Mouse (Mus musculus) telencephalon, adult 2 months (tissue): Measurements from ENCODE around the gene Ypel2.

ENCODE experiments used
- DNase-seq: peaks from one replicate; pipeline ENCODE4 v3.0.0-alpha.2; 2011; ENCODE audit warnings: low read depth, low spot score

Ypel2 gene

DNA sequence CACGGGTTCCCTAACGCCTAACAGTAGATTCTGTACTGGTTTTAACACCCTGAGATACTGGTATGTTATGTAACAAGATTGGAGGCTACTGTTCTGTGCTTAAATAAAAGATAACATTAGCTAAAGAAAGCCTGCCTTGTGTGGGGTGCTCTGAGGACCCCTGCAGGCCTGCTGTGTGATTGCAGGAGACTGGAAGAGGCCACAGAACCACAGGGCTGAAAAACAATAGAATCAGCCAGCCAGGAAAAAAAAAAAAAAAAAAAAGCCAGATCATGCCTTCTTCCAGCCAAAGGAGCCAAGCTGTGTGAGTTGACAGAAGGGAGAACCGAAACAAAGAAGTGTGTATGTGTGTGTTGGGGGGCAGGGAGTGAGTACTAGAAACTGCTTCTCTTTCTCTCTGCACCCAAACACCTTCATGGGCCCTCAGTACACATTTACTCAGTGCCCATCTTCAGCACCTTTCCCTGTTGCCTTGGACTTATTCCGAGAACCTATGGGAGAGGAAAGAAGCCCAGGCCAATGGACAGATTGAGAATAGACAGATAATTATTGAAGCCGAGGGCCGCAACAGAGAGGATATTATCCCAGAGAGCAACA, 2.2 kb upstream of the Ypel2 start:
- peak; percentile 89 for DNase-seq

DNA sequence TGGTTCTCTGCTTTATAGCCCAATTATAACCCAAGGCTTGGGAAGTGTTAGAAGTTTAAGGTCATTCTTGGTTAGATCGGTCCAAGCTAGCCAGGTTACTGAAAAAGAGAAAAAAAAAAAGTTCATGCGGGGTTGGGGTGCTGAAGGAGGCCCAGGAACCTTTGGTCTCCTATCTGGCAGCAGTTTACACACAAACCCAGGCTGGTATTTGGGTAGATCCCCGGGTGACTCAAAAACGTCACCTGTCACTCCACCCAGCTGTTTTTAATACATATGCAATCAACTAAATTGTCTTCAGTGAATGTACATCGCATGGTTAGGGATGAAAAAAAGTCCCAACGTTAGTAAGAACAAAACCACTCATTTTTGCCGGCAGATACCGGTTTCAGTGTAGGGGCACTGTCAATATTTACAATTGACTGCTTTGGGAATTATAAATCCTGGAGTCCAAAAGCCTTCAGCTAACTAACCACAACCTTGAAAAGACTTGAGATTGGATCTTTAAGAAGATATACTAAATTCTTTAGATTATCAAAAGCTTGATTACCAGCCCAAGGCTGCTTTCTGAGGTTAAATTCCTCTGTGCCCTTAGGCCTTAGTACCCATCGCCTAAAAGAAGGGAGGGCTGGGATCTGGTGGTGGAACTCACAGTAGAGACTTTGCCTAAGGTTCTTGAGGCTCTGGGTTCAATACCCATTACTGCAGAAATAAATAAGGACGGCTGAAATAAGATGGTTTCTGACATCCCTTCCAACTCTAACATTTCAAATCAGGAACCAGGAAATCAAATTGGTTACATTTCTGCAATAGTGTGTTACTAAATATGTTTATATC, 1.5 kb upstream of the Ypel2 start:
- no peak for DNase-seq

DNA sequence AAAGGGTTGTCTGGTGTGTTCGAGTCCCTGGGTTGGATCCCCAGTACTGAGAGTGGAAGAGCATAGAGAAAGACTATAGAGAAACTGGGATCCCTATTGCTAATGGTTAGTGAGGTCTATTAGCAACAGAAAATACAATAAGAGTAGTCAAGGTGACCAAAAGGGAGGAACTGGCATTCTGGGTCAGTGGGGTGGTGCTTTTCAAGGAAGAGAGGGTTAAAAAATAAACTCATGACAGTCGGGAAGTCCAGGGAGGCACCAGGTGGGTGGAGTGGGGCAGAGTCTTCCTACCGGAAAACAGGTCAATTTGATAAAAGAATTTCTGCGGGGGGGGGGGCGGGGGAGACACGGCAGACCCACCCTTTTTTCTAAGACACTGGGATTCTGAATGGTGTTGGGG, 823 bp upstream of the Ypel2 start:
- DNase-seq, result no peak

DNA sequence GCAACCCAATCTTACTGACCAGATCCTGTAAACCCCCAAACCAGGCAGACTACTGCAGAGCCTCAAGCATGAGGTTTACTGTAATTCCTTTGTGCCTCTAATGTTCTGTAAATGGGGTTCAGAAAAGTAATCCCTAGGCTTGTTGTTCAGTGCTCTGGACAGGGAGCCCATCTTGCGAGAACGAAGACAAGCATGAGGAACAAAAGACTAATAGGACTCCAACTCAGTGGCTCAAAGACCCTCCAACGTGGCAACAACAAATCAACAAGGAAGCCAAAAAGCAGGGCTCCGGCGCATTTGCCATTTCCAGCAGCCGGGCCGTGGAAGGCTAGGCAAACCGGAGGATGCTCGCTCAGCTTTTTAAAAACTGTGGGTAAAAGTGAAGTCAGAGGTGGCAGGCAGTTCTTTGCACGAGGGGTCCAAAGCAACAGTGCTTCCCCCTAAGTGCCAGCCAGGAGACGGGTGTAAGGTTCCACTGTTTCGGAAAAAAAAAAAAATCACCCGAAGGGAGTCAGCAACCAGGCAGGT, 982 bp downstream of the Ypel2 start:
- DNase-seq, result no peak

DNA sequence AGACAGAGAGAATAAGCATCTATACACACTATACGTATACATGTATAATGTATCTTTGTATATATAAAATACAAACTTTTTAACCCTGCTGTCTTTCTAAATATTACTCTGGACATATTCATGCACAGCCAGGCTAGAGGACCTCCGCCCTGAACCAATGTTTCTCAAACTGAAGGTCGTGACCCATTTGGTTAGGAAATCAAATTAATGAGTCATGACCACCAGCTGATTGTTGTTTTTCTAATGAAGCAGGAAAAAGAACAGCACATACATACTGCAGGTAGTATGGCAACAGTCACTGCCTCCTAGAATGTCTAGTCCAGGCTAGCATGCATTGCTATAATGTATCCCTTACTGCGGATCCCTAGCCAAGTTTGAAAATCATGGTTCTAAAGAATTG, 2.3 kb downstream of the Ypel2 start:
- DNase-seq, result no peak

DNA sequence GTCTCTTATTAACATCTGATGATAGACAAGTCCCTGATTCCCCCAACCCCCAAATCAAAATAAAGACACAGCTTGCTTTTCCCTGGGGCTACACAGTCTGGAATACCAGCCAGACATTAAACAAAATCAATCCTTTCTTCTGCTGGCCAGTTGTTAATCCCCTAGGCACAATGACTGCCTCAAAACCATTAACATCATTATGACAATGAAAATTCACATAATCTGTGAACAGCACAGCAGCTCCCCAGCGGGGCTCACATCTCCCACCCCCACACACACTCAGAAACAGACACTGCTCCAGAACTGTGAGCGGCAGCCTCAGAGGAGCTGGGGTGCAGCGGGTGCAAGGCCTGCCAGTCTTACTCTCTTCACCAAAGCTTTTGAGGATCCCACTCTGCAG, 3.2 kb downstream of the Ypel2 start:
- no peak for DNase-seq

DNA sequence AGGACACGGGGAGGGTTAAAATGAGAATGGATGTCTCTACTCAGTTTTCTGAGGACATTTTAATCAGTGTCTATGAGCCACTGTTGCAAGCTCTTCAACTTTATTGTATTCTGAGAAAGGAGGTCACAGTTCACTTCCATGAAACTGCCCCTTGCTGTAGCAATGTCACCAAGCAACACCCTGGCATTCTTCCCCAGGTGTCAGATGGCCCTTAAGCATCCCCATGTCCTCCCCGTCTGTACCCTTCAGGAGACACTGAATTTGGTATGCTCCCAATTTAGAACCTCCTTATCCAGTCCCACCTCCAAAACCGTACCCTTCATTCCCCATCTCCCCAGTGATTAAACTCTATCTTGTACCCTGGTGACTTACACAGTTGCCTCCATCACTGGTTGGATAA, 8.5 kb downstream of the Ypel2 start:
- DNase-seq, result no peak

DNA sequence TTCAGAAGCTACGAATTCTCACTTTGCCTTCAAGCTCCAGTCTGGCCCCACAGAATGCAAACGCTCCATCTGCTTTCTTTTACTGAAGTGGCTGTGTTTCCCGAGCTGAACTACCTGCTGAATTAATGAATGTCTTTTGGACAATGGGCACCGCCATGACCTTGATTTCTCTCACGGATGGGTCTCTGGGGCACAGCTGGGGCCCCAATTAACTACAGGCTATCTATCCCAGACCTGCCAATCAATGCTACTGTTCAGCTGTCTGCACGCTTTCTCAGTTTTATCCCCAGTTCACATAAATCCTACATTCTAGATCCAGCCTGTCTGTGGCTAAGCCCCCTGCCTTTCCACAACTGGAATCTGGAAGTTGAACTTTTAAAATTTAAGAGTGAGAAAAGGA, 10.5 kb downstream of the Ypel2 start:
- no peak for DNase-seq

DNA sequence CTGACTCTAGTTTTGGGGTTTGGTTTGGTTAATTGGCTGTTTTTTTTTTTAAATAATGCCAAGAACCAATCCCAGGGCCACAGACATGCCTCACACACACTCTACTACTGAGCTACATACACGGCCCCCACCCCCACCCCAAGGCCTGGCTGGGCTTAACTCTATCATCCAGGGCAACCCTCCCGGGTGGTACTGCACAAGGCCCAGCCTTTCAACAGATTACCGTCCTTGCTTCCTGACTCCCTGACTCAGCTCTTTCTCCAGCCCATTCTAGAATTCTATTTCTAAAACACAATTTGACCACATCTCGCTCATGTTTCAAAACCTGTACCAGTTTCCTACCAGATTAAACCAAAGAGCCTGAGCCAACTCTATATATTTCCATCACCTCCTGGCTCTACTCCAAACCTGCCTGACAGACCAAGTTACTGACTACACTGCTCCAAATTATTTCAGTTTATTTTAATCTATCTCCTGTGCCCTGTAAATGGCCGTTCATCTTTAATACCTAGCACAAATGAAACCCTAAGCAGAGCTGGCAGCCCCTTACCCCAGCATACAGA, 12.2 kb downstream of the Ypel2 start:
- DNase-seq, result no peak

DNA sequence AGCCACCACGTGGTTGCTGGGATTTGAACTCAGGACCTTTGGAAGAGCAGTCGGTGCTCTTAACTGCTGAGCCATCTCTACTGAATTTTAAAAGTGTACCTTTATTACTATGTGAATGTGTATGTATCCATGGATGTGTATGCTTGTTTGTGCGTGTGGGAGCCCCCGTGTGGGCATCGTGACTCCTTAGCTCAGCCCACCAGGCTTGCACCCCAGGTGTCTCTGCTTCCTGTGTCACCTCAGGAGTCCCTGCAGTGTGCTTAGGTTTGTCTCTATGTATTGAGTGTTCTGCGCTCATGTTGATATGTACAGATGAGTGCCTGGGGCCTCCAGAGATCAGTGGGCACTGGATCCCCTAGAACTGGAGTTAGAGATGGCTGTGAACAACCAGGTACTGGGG, 13.0 kb downstream of the Ypel2 start:
- no peak for DNase-seq

DNA sequence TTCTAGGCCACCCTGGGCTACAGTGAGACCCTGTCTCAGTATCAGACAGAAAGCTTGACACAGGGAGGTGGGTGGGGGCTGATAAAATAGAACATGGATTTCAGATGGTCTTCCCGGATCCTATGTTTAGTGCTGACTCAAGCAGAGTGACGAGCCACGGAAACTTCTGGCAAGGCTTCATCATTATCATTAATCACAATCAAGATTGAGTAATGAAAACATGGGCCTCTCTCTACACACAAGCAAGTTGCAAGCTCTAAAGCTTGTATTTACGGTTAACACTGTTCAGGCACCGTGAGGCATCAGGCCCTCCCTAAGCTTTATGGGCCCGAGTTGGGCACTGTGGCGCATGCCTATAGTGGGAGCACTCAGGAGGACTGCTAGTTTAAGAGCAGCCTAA, 13.7 kb downstream of the Ypel2 start:
- DNase-seq, result no peak

DNA sequence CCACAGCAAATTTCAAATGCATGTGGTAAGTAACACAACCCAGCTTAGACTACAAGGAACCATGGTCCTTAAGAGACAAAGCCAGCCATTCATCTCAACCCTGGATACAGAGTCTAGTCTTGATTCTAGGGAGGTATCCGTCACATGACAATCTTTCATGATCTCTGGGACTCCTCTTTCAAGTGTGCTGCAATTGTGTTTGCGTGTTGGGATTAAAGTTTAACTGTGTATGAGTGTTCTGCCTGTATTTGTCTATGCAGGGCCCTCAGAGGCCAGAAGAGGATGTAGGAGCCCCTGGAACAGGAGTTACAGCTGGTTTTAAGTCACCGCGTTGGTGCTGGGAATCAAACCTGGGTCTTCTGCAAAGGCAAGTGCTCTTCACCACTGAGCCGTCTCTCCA, 16.3 kb downstream of the Ypel2 start:
- no peak for DNase-seq

DNA sequence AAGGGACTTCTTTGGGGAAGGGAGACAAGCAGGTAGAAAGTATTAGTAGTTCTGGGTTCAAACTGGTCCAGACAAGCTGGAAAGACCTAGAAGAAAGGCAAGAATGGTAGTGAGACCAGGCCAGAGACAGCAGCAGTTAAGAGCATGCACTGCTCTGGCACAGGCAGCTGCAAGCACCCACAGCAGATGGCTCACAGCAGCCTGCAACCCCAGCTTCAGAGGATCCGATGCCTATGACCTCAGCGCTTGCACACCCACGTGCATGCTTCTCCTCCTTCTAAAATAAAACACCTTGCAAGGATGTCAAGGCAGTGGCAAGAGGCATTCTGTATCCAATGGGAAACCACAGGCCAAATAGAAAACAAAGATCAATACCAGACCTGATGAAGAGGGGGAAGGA, 19.1 kb downstream of the Ypel2 start:
- DNase-seq, result no peak

DNA sequence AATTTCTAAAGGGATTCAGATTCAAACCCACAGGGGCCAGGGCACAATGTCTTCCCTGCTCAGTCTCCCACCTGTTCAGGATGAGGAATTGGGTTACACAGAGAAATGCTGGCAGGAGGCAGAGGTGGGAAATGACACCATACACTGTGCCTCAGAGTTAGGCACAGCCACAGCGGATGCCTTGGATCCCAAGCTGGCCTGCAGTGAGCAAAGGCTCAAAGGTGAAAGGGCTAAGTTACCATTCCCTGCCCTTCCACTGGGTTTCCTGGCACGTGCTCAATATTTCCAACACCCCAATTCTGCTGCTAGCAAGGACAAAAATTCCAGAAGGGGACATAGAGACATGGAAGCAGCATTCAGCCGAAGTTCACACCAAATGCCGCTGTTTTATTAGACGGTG, 20.3 kb downstream of the Ypel2 start:
- no peak for DNase-seq

DNA sequence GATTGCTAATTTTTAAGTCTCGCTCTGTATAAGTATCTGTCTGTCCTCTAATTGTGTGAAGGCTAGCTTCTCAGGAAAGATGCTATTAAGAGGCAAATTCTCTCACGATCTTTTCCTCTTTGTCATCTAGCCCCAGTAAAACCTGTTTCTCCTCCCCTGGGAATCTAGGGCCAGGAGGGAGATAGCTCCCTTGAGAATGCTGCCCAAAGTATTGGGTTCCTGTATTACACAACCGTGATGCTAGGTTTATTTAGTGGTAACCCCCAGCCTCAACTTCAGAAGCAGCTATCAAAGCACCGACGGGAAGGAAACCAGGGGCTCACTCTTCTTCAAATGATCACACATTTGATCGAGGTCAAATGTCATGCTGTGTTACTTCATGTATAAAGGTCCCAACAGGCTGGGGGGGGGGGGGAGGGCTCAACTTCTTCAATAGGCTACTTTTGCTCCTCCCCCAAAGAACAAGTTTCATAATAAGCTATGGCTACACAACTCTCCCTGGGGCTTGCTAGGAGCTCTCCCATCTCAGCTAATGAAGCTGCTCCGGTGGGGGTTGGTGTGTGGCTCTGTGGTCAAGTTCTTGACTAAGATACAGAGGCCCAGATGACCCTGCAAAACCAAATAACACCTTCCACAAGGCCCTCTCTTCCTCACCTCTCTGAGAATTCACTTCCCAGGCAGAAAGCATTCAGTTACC, 22.3 kb downstream of the Ypel2 start:
- DNase-seq, result no peak

DNA sequence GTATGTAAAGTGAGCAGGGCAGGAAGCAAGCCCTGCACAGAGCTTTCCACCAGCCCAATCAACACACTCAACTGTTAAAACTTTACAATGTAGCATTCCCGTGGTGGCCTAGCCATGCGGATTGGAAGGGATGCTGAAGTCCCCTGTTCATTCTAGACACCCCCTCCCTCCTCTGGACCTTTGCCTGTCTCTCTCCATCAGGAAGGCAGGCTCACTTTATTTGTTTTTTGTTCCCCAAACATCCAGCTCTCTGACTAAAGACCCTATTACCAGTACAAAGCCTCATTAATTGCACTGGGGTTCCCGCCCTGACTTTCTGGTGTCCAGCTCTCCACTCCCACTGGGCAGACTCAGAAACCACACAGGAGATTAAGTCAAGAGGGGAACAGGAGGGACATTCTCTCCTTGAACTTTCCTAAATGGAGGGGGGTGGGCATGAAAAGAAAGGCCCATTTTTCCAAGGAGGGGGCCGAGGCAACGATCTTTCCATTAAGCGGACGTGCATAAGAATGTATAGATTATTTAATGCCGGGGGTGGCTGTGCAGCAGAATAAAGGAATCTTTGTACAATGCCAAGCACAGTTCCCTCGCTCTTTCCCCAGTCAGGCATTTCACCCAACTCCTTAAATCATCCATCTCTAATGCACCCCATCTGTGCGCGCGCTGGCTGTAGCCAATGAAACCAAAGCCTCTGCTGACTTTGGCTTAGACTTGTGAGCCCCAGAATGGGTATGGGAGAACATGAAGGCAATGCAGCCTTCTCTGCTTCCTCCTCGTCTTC, 24.3 kb downstream of the Ypel2 start:
- no peak for DNase-seq

DNA sequence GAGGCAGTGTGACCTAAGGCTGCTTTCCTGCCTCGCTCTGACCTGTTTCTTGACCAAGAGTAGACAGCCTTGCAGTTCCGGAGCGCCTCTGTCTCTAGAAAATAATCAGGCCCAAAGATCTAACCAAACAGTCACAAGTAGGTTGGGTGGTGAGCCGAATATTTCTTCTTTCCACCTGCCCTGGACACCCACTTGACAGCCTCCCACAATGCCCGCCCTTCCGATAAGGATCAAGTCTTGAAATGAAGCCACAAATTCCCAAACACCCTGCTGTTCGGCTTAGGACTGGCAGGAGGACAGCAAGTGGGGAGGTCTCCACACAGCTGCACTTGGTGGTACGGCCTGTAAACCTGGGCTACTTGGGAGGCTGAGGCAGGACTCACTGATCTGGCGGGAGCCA, 26.0 kb downstream of the Ypel2 start:
- DNase-seq, result no peak

DNA sequence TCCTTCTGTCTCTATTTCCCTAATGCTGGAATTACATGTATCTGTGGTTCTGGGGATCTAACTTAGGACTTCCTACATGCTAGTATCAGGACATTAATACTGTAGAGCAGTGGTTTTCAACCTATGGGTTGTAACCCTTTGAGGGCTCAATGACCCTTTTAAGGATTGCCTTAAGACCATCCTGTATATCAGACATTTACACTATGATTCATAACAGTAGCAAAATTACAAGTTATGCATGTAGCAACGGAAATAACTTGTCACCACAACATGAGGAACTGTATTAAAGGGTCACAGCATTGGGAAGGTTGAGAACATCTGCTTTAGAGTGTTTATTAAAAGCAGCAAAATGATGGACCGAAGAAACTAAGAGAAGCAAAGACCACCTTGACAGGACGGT, 26.8 kb downstream of the Ypel2 start:
- no peak for DNase-seq

DNA sequence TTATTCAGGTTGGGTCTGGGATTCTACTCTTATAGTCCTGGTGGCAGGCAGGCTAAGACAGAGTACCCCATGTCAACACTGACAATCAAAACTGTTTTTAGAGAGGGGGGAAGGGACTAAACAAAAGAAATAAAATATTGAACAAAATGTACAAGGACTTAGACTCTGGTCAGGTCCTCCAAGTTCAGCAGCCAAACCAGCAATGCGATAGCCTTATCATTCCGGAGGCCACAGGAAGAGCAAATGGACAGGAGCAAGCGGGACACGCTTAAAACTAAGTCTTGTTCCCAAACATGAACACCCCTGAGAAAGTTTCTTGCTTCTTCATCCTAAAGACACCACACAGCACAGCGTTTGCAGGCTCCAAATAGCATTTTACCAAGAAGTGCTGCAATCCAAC, 28.4 kb downstream of the Ypel2 start:
- no peak for DNase-seq

DNA sequence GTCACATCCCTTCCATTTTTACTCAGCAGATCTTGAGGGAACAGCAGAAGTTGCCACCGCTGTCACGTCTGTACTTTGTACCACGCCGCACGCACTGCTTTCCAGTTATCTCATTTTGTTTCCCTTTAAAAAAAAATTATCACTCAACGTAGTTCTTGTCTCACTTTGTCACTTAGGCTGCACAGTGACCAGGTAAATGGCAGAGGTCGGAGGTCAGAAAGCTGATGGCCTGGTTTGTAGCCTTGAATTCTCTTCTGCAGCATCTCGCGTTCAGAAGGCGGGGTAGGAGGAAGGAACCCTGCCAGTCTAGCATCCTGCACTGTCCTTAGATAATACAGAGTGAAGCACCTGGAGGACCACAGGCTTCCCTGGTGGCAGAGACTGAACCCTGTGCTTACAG, 29.8 kb downstream of the Ypel2 start:
- no peak for DNase-seq

DNA sequence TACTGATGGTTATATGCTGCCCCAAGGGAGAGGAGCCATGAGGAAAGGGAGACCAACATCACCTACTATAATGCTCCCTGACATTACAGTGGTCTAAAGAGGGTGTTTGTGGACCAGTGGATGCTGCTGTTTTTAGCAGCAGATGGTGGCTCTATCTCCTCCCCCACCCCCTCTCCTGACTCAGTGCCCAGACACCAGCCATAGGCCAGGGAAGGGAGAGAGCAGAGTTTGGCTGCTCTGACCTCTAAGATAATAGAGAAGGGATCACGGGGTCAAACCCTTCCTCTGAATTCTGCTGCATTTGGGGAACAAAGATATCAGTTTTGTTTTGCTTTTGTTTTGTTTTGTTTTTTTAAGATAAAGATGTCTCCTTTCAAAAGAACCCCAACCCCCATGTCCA, 30.5 kb downstream of the Ypel2 start:
- DNase-seq, result no peak

DNA sequence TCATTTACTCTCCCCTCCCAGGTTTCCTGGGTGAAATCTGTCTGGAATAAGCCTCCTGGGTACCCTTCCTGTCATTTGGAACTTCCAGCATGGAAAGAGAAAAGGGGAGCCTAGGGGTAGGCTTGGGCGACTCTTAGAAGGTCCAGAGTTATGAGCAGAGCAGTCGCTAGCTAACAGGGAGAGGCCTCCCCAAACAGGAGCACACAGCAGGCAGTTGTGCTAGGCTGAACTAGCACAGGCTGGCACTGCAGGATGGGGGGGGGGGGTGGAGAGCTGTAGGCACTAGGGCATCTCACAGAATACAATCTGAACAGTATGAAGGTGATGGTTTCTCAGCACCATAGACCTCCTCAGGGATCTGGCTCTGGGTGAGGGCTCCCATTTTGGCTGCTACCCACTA, 31.1 kb downstream of the Ypel2 start:
- DNase-seq, result no peak
